Mouse (Mus musculus): ENCODE measurements around the gene Mgat5. TPM values are rescaled to one million over a fixed set of nuclear protein-coding genes. Genes with fewer than 3 reads are reported as not detected.

The Mgat5 gene
- polyA plus RNA-seq, 1 experiment, result 29.3 TPM

DNA sequence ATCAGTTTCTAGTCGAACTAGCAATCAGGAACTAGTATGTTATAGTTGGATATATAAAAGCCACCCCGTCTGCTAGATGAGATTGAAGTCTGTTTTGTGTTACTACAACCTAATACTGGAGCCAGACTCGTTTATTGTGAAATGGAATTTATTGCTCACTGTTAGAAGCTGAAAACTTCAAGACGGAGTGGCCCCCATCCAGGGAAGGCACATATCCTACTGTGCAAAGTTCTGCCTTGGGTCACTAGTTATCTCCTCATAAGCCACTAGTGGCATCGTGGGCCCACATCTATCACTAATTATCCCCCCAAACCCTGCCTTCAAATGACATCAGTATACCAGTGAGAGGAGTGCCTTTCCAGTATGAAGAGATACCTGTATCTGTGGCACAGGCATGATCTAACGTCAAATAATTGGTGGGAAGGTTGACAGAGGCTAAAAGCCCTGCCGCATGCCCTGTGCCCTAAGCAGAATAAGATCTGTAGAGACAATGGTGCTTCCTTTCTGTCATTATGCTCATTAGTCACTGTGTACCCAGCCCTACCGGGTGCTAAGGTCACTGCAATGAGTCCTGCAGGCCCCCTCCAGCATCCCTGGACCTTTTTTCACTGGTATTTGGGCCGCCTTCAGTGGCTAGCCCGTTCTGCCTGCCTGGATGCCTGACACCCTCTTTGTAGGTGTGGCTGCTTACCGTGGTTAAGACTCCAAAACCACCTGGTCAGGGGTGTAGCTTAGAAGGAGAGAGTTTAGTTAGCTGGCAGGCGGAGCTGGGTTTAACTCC, 191.9 kb downstream of the Mgat5 start:
- no peak for DNase-seq (ENCODE audit: low read depth)
- TF ChIP-seq CTCF (IDR thresholded peaks at IDR 0.05; ENCODE audit: borderline replicate concordance, extremely low read depth, insufficient read depth, insufficient read length) (no peak), POLR2A (IDR thresholded peaks at IDR 0.05; ENCODE audit: borderline replicate concordance, extremely low read depth, insufficient read depth, insufficient read length, poor library complexity, severe bottlenecking) (no peak)

DNA sequence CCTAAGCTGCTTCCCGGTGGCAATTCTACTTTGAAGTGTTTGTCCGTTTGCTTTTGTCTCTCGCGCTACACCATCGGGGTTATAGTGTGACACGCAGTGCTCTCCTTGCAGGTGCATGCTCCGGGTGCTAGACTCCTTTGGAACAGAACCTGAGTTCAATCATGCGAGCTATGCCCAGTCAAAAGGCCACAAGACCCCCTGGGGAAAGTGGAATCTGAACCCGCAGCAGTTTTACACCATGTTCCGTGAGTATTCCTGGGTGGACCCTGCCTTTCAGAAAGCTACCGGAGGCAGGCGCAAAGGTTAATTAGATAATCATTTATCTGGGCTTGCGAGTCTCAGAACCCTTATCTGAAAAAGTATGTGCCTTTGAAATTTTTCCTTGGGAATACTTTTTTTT, 192.6 kb downstream of the Mgat5 start:
- TF ChIP-seq CTCF (IDR thresholded peaks at IDR 0.05; ENCODE audit: borderline replicate concordance, extremely low read depth, insufficient read depth, insufficient read length), result no peak
- no peak for TF ChIP-seq POLR2A (IDR thresholded peaks at IDR 0.05; ENCODE audit: borderline replicate concordance, extremely low read depth, insufficient read depth, insufficient read length, poor library complexity, severe bottlenecking)

DNA sequence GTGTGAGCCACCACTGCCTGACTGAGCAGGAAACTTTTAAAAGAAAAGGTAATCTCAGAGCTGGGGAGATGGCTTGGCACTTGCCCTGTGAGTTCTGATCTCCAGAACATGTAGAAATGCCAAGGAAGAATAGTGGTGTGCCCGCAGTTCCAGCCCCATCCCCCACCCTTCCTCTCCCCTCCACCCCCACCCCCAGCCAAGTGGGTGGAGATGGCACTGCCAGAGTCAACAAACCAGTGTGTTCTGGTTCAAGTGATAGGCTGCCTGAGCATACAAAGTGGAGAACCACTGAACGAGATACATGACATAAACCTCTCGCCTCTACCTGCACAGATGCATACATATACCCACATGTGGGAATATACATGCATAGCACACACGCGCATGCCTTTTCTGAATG, 193.4 kb downstream of the Mgat5 start:
- no peak for DNase-seq (ENCODE audit: low read depth)
- TF ChIP-seq POLR2A (IDR thresholded peaks at IDR 0.05; ENCODE audit: borderline replicate concordance, extremely low read depth, insufficient read depth, insufficient read length, poor library complexity, severe bottlenecking), result no peak
- TF ChIP-seq CTCF (IDR thresholded peaks at IDR 0.05; ENCODE audit: borderline replicate concordance, extremely low read depth, insufficient read depth, insufficient read length), result no peak

More for the DNA sequence above, 192.6 kb downstream of the Mgat5 start:
- DNase-seq (ENCODE audit: low read depth), result no peak

DNA sequence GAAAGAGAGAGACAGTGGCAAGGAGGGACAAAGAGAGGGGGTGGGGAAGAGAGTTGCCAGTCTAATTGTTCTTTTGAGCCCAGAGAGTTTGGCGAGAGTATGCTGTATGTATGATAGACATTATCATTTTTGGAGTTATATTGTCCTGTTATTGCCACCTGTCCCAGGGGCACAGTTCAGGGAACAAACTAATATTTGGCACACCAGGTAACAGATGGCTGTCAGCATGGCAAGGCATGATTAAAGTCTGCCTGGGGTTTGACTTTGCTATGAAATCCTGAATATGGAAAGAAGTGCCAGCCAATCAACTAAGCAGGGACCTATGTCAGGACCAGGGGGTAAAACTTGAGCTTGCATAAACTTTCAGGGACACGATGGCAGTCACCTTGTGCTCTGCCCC, 195.4 kb downstream of the Mgat5 start:
- TF ChIP-seq CTCF (IDR thresholded peaks at IDR 0.05; ENCODE audit: borderline replicate concordance, extremely low read depth, insufficient read depth, insufficient read length) (no peak), POLR2A (IDR thresholded peaks at IDR 0.05; ENCODE audit: borderline replicate concordance, extremely low read depth, insufficient read depth, insufficient read length, poor library complexity, severe bottlenecking) (no peak)
- no peak for DNase-seq (ENCODE audit: low read depth)

DNA sequence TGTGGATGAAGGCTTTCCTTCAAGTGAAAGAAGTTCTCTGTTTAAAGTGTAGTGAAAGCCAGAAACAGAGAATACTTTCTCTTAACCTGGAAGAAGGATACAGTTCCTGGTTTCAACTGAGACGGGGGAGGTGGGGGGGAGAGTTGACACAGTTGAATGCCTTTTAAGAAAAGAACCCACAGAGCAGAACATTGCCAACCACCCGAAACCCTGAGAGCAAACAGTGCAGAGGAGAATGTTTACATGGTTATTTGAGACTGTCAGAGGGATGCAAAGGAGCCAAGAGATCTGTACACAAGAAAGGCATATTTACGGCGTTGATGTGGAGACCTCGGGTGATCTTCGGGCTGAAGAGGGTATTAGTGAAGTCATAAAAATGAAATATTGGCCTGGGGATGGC, 195.9 kb downstream of the Mgat5 start:
- DNase-seq (ENCODE audit: low read depth), result peak; percentile 57
- no peak for TF ChIP-seq CTCF (IDR thresholded peaks at IDR 0.05; ENCODE audit: borderline replicate concordance, extremely low read depth, insufficient read depth, insufficient read length)
- no peak for TF ChIP-seq POLR2A (IDR thresholded peaks at IDR 0.05; ENCODE audit: borderline replicate concordance, extremely low read depth, insufficient read depth, insufficient read length, poor library complexity, severe bottlenecking)

DNA sequence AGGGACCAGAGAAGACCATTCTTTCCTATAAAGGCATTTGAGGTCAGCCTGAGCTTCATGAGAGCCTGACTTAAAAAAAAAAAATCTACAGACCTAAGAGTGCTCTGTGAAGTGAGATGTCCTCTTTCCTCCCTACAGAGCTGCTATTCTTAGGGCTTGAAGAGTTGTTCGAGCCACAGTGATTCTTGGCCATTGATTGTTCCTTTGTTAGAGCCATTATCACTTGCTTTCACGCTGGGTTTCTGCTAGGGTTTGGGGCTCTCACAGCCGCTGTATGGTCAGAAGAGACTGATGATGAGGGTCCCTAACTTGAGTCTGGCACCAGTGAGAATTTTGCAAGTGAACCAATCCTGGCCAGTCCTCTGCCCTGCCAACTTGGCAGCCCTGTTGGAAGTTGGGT, 199.8 kb downstream of the Mgat5 start:
- DNase-seq (ENCODE audit: low read depth), result no peak

DNA sequence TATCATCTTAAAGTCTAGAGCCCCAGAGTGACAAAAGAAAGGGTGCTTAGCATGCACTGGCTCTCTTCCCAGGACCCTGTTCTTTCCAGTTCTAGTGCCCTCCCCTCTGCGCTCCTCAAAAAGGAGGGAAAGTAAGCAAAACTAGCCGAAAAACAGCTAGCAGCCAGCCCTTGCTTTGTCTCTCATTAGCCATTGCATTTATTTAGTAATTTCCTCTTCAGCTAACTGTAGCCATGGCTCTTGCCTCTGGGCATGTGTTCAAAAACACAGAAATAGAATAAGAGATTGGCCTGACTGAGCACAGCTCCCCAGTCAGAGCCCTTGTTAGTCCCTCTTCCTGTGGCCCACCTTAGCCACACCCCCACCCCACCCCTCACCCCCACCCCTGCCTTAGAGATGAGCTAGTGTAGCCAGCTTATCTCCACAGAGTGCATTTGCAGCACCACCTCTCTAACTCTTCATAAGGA, 204.2 kb downstream of the Mgat5 start:
- TF ChIP-seq POLR2A (IDR thresholded peaks at IDR 0.05; ENCODE audit: borderline replicate concordance, extremely low read depth, insufficient read depth, insufficient read length, poor library complexity, severe bottlenecking), result no peak
- no peak for TF ChIP-seq CTCF (IDR thresholded peaks at IDR 0.05; ENCODE audit: borderline replicate concordance, extremely low read depth, insufficient read depth, insufficient read length)
- DNase-seq (ENCODE audit: low read depth), result peak; percentile 93

More for the DNA sequence above, 199.8 kb downstream of the Mgat5 start:
- no peak for TF ChIP-seq POLR2A (IDR thresholded peaks at IDR 0.05; ENCODE audit: borderline replicate concordance, extremely low read depth, insufficient read depth, insufficient read length, poor library complexity, severe bottlenecking)
- TF ChIP-seq CTCF (IDR thresholded peaks at IDR 0.05; ENCODE audit: borderline replicate concordance, extremely low read depth, insufficient read depth, insufficient read length), result no peak

DNA sequence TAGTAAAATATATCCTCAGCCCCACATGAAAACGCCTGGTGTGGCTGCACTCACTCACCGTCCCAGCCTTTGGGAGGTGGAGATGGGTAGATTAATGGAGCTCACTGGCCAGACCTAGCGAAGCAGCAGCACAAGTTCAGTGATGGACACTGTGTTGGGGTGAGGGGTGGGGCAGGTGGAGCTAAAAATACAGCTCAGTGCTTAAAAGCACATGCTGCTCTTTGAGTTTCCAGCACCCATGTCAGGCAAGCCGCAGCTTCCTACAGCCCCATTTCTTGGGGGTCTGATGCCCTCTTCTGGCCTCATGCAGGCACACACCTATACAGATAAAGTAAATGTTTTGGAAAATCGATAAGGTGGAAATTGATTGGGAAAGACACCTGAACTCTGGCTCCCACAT, 204.7 kb downstream of the Mgat5 start:
- TF ChIP-seq CTCF (IDR thresholded peaks at IDR 0.05; ENCODE audit: borderline replicate concordance, extremely low read depth, insufficient read depth, insufficient read length), result peak; percentile 55; the same call in 1 of the 2 replicates
- TF ChIP-seq POLR2A (IDR thresholded peaks at IDR 0.05; ENCODE audit: borderline replicate concordance, extremely low read depth, insufficient read depth, insufficient read length, poor library complexity, severe bottlenecking), result no peak
- DNase-seq (ENCODE audit: low read depth), result peak; percentile 72

DNA sequence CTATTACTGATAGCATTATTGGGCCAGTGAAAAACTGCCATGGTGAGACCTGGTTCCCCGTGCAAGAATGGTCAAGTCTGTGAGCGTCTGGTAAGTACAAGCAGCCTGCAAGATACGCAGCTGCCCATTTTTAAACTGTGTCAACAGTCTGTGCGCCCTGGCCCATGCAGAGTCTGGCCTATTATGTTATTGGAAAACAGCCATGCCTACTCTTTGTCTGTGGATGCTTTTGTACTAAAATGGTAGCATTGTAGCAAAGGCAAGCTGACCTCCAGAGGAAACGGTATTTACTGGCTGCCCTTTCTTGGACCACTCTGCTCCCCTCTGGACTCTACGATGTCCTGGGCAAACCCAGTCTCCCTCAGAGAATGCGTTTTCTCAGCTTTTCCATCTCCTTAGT, 209.7 kb downstream of the Mgat5 start:
- TF ChIP-seq CTCF (IDR thresholded peaks at IDR 0.05; ENCODE audit: borderline replicate concordance, extremely low read depth, insufficient read depth, insufficient read length) (no peak), POLR2A (IDR thresholded peaks at IDR 0.05; ENCODE audit: borderline replicate concordance, extremely low read depth, insufficient read depth, insufficient read length, poor library complexity, severe bottlenecking) (no peak)
- DNase-seq (ENCODE audit: low read depth), result peak; percentile 83

DNA sequence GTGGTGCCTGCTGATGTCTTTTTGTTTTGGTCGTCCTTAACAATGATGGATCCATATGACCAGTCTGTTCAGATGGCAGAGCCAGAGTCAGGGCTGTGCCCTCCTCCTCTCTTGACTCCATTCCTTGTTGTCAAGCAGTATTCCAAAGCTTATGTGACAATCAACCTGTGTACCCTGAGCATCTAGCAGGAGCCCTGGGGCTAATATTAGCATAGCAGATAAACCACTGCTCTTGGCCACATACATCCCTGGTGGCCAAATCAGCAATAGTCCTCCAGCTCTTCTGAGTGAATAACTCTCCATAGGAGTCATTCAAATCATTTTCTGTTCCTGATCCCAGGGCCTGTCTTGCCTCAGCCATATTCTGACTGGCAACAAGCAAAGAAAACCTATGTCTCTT, 211.1 kb downstream of the Mgat5 start:
- DNase-seq (ENCODE audit: low read depth), result no peak
- TF ChIP-seq POLR2A (IDR thresholded peaks at IDR 0.05; ENCODE audit: borderline replicate concordance, extremely low read depth, insufficient read depth, insufficient read length, poor library complexity, severe bottlenecking), result no peak
- no peak for TF ChIP-seq CTCF (IDR thresholded peaks at IDR 0.05; ENCODE audit: borderline replicate concordance, extremely low read depth, insufficient read depth, insufficient read length)

DNA sequence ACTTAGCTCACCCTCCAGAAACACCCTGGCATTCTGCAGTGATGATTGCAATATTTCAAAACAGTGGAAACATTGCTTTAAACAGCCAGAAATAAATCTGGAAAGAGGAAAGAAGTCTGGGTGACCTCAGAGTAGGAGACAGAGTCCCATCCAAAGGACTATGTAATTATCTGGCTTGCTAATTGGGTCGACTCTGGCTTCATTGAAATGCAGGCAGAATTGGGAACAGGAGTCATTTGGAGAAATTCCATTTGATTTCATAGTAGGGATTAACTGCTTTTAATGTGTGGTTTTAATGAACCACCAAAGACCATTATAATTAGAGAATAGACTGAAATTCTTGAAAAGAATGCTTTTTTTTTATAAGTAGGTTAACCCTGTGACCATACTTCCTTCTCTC, 212.2 kb downstream of the Mgat5 start:
- TF ChIP-seq POLR2A (IDR thresholded peaks at IDR 0.05; ENCODE audit: borderline replicate concordance, extremely low read depth, insufficient read depth, insufficient read length, poor library complexity, severe bottlenecking), result no peak
- TF ChIP-seq CTCF (IDR thresholded peaks at IDR 0.05; ENCODE audit: borderline replicate concordance, extremely low read depth, insufficient read depth, insufficient read length), result no peak
- DNase-seq (ENCODE audit: low read depth), result peak; percentile 59
